ENCODE assay signal across 18 mouse cellular contexts in genomic region chr2:153622449-153622848, GRCm38 (mm10).
"Had no signal": no experiment of that assay in that cellular context is flagged by ENCODE, and none has a peak within 500 bp of the region (broad histone marks: within the 10 kb centered on the region; RNA-seq: fewer than 3 reads in every experiment).

No protein-coding gene starts in this region.

- H3K9ac ChIP-seq: limb, embryonic 13.5 days; liver, embryonic 12.5 days; liver, embryonic 15.5 days; midbrain, embryonic 12.5 days; midbrain, embryonic 15.5 days; neural tube, embryonic 13.5 days; stomach, embryonic 15.5 days had no signal

- H3K4me2 ChIP-seq: limb, embryonic 13.5 days; liver, embryonic 12.5 days; liver, embryonic 15.5 days; midbrain, embryonic 12.5 days; midbrain, embryonic 15.5 days; neural tube, embryonic 13.5 days; stomach, embryonic 15.5 days had no signal

- ATAC-seq: liver, embryonic 12.5 days; midbrain, embryonic 15.5 days had no signal

- H3K4me3 ChIP-seq: limb, embryonic 10.5 days; limb, embryonic 13.5 days; liver, embryonic 12.5 days; liver, embryonic 15.5 days; midbrain, embryonic 12.5 days; midbrain, embryonic 15.5 days; neural tube, embryonic 13.5 days; stomach, embryonic 15.5 days had no signal

- H3K9me3 ChIP-seq: limb, embryonic 10.5 days; limb, embryonic 13.5 days; liver, embryonic 12.5 days; liver, embryonic 15.5 days; midbrain, embryonic 12.5 days; midbrain, embryonic 15.5 days; neural tube, embryonic 13.5 days; stomach, embryonic 15.5 days had no signal

- H3K27me3 ChIP-seq: limb, embryonic 13.5 days; liver, embryonic 12.5 days; liver, embryonic 15.5 days; midbrain, embryonic 12.5 days; midbrain, embryonic 15.5 days; neural tube, embryonic 13.5 days; stomach, embryonic 15.5 days had no signal

- H3K27ac ChIP-seq: limb, embryonic 10.5 days; limb, embryonic 13.5 days; liver, embryonic 12.5 days; liver, embryonic 15.5 days; macrophage; midbrain, embryonic 12.5 days; midbrain, embryonic 15.5 days; neural tube, embryonic 13.5 days; stomach, embryonic 15.5 days had no signal

- H3K4me1 ChIP-seq: limb, embryonic 10.5 days; limb, embryonic 13.5 days; liver, embryonic 15.5 days; midbrain, embryonic 12.5 days; midbrain, embryonic 15.5 days; neural tube, embryonic 13.5 days; stomach, embryonic 15.5 days had no signal

- DNase-seq: kidney, adult 2 months; kidney, postnatal 10 days; kidney, postnatal 4 days; liver; lung, adult 2 months; retina, postnatal 1 day; right cerebral cortex, postnatal 25 days; spleen, adult 18-20 months; thymus, postnatal 25 days had no signal
